Mouse (Mus musculus) thymus, postnatal 25 days (tissue): ENCODE measurements around the gene Spint3.
A peak's percentile ranks its signal among the peaks of the same experiment; 100 is the strongest.

Source experiments
- DNase-seq: peaks from one replicate; pipeline ENCODE4 v3.0.0; 2022

Gene Spint3

DNA sequence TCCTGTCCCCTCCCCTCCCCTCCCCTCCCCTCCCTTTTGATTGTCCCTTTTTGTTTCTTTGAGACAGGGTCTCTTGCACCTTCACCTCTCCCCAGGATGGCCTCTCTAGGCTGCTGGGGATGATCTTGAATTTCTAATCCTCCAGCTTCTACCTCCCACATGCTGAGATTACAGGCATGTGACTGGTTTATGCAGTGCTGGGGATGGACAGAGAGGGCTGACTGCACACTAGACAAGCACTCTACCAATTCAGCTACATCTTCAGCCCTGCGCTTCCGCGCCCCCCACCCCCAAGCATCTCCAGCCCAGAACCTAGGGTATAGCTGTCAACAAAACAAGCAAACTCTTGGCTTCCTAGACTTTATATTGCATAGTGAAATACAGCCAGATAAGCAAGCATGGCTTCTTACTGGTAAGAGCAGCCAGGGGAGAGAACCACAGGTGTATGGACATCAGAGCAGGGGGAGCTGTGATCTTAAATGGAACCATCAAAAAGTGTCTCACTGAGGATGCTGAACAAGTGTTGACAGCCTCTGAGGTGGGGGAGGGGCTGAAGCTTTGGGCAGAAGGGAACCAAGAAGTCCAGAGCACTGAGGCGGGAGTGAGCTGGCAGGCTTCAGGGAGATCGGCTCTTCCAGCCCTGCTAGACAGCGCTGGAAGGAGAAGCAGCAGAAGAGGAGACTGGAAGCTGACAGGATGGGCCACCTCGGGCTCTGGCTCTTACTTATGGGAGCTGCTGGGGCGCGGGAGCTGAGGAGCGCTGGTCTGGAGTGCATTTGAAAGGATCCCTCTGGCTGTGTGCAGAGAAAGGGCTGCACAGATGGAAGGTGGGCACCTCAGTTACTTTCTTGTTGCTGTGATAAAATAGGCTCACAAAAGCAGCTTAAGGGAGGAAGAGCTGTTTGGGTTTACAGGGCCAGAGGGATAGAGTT is 23.0 kb downstream of the Spint3 start:
- DNase-seq: no peak

DNA sequence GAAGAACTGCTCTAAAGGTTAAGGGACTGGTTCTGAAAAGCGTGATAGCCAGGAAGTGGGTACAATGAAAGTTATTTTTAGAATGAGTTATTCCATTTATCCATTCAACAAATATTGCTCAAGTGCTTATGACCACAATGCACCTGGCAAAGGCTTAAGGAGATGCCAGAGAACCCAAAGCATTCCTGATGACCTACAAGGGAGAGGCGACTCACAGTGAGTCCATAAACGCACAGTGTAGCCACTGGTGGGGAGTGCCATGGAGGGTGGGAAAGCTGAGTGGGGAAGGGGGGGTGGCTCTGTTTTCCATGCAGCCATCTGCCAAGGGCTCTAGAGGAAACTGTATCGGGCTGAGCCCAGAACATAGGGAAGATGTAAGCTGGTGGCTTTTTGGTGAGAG is 23.9 kb downstream of the Spint3 start:
- no peak for DNase-seq

DNA sequence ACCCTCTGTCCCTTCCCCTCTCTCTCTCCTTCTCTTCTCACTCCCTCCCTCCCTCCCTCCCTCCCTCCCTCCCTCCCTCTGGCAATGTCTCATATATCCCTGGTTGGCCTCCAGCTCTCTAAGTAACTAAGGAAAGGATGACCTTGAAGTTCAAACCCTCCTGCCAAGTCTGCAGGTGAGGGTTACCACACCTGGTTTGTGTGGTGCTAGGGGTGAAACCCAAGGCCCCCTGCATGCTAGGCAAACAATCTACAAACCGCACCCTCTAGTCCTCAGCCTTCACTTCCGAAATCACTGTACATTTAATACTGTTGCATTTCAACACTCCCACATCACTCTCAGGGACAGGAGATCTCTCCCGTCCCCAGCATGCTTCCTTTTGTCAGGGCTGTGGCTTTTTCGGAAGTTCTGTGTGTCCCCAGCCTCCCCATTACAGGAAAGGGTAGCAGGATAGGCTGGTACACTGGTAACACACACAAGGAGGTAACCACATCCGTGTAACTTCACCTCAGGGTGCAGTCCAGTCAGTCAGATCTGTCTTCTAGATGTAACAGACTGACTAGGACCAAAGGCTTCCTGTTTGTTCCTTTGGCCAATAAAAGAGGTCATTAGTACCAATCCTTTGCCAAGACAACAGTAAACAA is 28.7 kb downstream of the Spint3 start:
- no peak for DNase-seq

GRCm38 (mm10) chr2:164543745-164544144 is 29.5 kb downstream of the Spint3 start:
- DNase-seq: no peak

DNA sequence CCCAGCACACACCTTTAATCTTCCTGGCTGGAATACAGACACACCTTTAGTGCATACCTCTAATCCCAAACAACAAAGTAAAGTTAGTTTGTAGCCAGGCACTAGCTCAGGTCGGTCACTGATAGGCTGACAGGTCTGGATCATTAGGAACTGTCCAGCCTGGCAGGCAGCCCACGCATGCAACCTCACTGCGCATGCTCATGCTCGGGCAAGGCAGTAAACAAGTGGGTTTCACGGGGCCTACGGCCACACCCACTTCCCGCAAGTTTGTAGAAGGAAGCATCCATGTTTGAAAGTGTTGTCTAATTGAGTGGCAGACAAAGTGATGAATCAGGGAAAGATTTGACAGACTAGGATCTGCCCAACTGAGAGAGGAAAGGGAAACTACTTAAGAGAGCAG is 30.7 kb downstream of the Spint3 start:
- no peak for DNase-seq

DNA sequence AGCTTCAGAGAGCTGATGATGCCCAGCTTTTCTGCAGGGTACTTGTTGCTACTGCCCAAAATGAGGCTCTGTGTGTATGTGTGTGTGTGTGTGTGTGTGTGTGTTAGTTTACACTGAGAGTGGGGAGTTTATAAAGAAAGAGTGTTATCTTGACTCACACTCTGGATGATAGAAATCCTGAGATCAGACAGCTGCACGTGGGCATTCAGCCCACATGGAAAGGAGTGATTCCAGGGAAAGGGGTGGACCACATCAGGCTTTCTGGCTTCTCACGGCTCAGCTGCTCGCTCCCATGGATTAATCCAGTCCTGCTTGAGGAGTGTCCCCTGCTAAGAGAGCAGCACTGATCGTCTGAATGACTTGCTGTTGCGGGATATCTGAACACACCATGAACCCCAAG is 31.1 kb downstream of the Spint3 start:
- DNase-seq: no peak

- no peak for DNase-seq
Observed at GRCm38 (mm10) chr2:164540652-164541427, 32.4 kb downstream of the Spint3 start.

DNA sequence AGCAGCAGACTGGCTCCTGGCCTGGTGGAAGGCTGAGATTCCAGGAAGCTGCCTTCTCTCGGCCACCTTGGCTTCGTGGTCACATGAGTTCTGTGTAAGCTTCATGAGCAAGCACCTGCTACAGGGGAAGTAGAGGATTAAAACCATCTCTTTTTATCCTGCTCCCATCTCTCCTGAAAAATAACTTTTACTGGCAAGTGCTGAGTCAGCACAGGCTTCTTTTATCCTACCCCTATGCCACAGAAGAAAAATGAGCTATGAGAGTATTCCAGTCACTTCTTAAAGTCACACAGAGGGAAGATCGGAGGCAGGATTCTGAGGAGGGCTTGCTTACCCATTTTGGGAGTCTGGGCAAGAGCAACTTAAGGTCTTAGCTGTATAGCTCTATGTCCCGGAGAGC is 36.3 kb downstream of the Spint3 start:
- DNase-seq: no peak

GRCm38 (mm10) chr2:164534315-164534714 is 38.9 kb downstream of the Spint3 start:
- peak; percentile 30 for DNase-seq

GRCm38 (mm10) chr2:164531169-164531568 is 42.1 kb downstream of the Spint3 start:
- DNase-seq: peak; percentile 72

DNA sequence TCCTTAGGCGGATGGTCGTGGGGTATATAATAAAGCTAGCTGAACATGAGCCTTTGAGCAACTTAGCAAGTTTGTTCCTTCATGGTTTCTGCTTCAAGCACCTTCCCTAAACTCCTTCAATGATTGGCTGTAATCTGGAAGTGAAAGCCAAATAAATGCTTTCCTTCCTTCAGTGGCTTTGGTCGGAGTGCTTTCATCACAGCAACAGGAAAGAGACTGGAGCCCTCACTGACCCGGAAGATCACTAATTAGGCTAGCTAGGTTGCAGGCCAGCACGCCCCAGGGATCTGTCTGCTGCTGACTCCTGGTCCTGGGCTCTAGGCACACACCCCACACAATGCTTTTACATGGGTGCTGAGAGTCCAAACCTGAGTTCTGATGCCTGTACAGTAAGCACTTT is 44.7 kb downstream of the Spint3 start:
- no peak for DNase-seq

GRCm38 (mm10) chr2:164523301-164523773 is 49.9 kb downstream of the Spint3 start:
- no peak for DNase-seq

DNA sequence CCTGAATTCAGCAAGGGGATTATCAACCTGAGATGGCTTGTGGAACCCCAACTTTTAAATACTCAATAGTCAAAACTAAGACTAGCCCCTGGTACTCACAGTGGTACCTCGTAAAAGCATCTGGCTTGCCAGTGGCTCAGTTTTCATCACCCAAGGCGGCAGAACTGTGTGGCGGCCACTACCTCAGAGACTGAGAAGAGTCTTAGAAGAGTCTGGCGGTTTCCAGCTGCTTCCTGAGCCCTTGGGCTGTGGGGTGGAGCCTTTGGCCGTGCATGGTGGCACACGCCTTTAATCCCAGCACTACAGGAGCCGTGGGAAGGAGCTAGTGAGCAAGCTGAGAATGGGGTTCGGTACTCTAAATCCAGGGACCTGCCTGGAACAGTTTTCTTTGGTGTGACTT is 51.0 kb downstream of the Spint3 start:
- DNase-seq: peak; percentile 14

DNA sequence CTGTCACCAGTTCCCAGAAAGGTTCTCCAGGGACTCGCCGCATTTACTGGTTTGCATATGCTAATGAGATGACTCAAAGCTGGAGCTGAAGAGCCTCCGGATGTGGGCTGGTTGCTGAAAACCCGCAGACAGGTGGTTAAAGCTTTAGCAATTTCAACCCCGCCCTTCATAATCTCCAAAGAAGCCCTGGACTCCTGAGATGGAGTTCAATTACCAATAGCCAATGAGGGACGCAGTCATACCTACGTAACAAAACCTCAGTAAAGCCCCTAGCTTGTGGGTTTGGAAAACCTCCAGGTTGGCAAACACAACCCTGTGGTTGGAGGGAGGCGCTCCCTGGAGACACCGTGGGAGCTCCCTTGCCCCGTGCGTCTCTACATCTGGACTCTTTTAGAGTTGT is 51.4 kb downstream of the Spint3 start:
- DNase-seq: peak; percentile 58

GRCm38 (mm10) chr2:164520782-164521181 is 52.5 kb downstream of the Spint3 start:
- peak; percentile 44 for DNase-seq
